Mouse (Mus musculus): Measurements from ENCODE around the gene Pnmal1. TPM values are rescaled to one million over a fixed set of nuclear protein-coding genes. Genes with fewer than 3 reads are reported as not detected.

The Pnmal1 gene
- polyA plus RNA-seq, 1 experiment from 2014 or later: 60.1 TPM

Other genes starting within 250 kb of the Pnmal1 start
- 0.26 and 0.33 TPM in 2 replicates for gene Ceacam9, start 237.8 kb upstream of the Pnmal1 start, polyA plus RNA-seq (2014; fragmentation: Nextera tagmentation; extraction: Ambion mirVana)
- 404 and 458 TPM in 2 replicates for gene Ap2s1, start 221.3 kb upstream of the Pnmal1 start, polyA plus RNA-seq (2014; fragmentation: Nextera tagmentation; extraction: Ambion mirVana)
- 4.5 and 4.6 TPM in 2 replicates for gene Slc1a5, start 178.3 kb upstream of the Pnmal1 start, polyA plus RNA-seq (2014; fragmentation: Nextera tagmentation; extraction: Ambion mirVana)
- 191 and 199 TPM in 2 replicates for gene Strn4, start 143.8 kb upstream of the Pnmal1 start, polyA plus RNA-seq (2014; fragmentation: Nextera tagmentation; extraction: Ambion mirVana)
- gene Fkrp, start 142.9 kb upstream of the Pnmal1 start, polyA plus RNA-seq (2014; fragmentation: Nextera tagmentation; extraction: Ambion mirVana): 44.5 and 51.5 TPM in 2 replicates
- 4.5 and 7.4 TPM in 2 replicates for gene Prkd2, start 116.8 kb upstream of the Pnmal1 start, polyA plus RNA-seq (2014; fragmentation: Nextera tagmentation; extraction: Ambion mirVana)
- gene Dact3, start 84.4 kb upstream of the Pnmal1 start, polyA plus RNA-seq (2014; fragmentation: Nextera tagmentation; extraction: Ambion mirVana): 5.8 and 6.1 TPM in 2 replicates
- gene Gng8, start 67.9 kb upstream of the Pnmal1 start, polyA plus RNA-seq (2014; fragmentation: Nextera tagmentation; extraction: Ambion mirVana): 0.39 and 9.8 TPM in 2 replicates
- gene Ptgir, start 53.2 kb upstream of the Pnmal1 start, polyA plus RNA-seq (2014; fragmentation: Nextera tagmentation; extraction: Ambion mirVana): 1.2 TPM in 1 of 2 replicates, not detected in the other
- gene Calm3, start 35.6 kb upstream of the Pnmal1 start, polyA plus RNA-seq (2014; fragmentation: Nextera tagmentation; extraction: Ambion mirVana): 412 and 503 TPM in 2 replicates
- gene Pnmal2, start 15.0 kb upstream of the Pnmal1 start, polyA plus RNA-seq (2014; fragmentation: Nextera tagmentation; extraction: Ambion mirVana): 68.1 and 92.1 TPM in 2 replicates
- 7.4 and 10.1 TPM in 2 replicates for gene Gm42372, start 23.4 kb downstream of the Pnmal1 start, polyA plus RNA-seq (2014; fragmentation: Nextera tagmentation; extraction: Ambion mirVana)
- gene Ccdc8, start 33.0 kb downstream of the Pnmal1 start, polyA plus RNA-seq (2014; fragmentation: Nextera tagmentation; extraction: Ambion mirVana): 2.3 and 5.6 TPM in 2 replicates
- 121 TPM in 2 replicates for gene Ppp5c, start 68.2 kb downstream of the Pnmal1 start, polyA plus RNA-seq (2014; fragmentation: Nextera tagmentation; extraction: Ambion mirVana)
- gene Hif3a, start 102.7 kb downstream of the Pnmal1 start, polyA plus RNA-seq (2014; fragmentation: Nextera tagmentation; extraction: Ambion mirVana): 2.7 and 4.4 TPM in 2 replicates
- 3.7 and 4.0 TPM in 2 replicates for gene Psg16, start 114.4 kb downstream of the Pnmal1 start, polyA plus RNA-seq (2014; fragmentation: Nextera tagmentation; extraction: Ambion mirVana)
- gene Ceacam3, start 190.6 kb downstream of the Pnmal1 start, polyA plus RNA-seq (2014; fragmentation: Nextera tagmentation; extraction: Ambion mirVana): not detected in 2 replicates
- not detected in 2 replicates for gene Psg29, start 243.8 kb downstream of the Pnmal1 start, polyA plus RNA-seq (2014; fragmentation: Nextera tagmentation; extraction: Ambion mirVana)